Mouse (Mus musculus) lung, adult 2 months (tissue): ENCODE measurements around the gene Espn.

ENCODE experiments used
- CTCF ChIP-seq: fragments of 200-500 bp; IDR thresholded peaks from 2 replicates; pipeline ENCODE4 v1.5.1; 2011; ENCODE audit warnings: mild to moderate bottlenecking, low read length, control low read depth; ENCODE audit not compliant: insufficient read depth
- POLR2A ChIP-seq: fragments of 200-500 bp; IDR thresholded peaks from 2 replicates; pipeline ENCODE4 v1.6.1; 2011; ENCODE audit warnings: low read depth, mild to moderate bottlenecking, control low read depth, low read length, borderline replicate concordance; ENCODE audit errors: extremely low read depth

DNA sequence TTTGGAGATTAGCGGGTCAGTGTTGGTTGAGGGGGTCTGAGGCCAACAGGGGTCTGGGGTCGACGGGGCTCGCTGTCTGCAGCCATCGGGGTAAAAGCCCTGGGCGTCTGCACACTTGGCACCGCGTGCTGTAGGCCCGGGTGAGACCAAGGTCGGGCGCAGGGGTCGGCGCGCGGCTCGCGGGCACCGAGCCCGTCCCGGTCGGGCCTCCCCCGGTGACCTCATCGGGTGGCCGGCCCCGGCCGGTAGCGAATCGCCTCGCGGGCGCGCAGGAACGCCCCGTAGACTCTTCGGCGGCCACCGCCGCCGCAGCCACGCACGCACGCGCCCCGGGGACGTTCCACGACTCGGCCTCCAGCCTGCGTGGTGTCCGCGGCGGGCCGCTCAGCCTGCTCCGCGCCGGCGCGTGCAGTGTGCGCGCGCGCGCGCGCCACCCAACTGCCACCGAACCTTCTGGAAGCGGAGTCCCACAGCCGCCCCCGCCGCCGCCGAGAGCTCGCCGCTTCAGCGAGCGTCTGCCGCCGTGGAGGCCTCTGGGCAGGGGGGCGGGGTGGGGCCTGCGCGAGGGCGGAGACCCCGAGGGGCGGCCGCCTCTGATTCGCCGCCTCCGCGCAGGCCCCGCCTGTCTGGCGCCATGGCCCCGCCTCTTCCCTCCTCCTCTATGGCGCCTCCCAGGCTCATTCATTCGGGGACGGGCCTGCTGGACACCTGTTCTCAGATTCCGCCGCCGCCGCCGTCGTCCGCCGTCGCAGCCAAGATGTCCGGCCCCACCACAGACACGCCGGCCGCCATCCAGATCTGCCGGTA lies 25.6 kb upstream of the Espn start, which contains the start of gene Acot7:
- TF ChIP-seq POLR2A (0 out of 2 replicates have a peak, but pooled peaks have one; percentile 41), CTCF (no peak)
